Mouse (Mus musculus) kidney, adult 9 months (tissue): ENCODE data around the gene Zfand3.

Experiments
- DNase-seq: peaks from one replicate; pipeline ENCODE4 v3.0.0; 2022

The Zfand3 gene

DNA sequence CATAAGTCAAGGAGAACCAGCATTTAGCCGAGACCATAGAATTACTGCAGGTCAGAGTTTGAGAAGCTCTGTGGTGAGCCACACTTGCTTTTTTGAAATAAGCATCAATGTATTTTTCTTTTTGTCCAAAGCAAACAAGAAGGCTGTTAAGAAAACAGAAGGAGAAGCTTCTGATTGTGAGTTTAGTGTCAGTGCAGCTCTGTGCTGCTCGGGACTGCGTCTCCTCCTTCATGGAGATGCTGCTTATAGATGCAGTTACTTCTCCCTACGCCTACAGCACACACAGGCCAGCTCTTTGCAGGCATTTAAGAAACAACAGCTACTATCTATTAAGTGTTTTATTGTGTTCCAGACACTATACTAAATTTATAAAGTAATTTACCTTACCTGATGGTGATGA, 107.5 kb downstream of the Zfand3 start:
- no peak for DNase-seq

DNA sequence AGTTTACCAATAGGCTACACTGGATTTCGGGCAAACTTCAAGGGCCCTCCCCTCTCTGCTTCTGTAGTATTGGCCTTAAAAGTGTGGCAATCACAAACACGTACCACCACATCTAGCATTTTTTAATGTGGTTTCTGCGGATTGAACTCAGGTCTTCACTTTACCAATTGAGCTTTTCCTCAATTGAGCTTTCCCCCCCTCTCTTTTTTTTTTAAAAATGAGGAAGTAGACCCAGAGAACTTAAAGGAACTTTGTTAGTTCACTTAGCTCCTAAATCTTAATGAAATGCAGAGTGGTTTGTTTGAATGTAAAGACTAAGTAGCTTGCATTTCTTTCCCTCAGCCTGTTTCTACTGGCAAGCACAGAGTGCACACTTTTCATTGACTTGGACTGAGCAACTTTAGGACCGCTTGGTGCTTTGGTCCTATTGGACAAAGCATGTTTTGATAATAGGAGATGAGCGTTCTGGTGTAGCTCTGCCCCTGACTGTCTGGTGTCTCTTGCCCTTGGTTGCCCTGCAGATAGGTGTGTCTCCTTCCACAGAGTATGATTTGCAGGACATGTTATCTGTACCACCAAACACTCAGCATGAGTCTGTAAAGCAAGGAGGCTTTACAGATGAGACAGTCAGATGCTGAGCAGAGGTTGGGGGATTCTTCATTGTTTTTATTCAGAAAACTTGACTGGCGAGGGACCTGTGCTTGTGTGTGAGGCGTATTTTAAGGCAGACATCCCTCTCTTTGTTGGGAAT, 108.2 kb downstream of the Zfand3 start:
- no peak for DNase-seq

DNA sequence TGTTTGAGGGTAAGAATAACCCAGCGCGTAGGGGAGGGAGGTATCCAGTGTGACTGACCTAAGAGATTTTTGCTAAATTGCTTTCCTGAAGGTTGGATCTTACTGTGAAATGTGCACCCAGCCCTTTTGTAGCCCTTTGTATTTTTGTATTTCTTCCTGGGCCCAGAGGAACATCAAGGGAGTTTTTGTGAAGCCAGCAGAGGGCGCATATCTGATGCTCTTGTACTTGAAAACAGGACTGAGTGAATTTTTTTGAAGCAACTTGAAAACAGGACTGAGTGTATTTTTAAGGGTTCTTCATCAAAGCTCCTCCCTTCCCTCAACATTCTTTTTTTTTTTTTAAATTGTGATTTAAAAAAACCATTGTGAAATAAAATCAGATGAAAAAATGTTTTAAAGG, 110.2 kb downstream of the Zfand3 start:
- DNase-seq, result peak; percentile 53

DNA sequence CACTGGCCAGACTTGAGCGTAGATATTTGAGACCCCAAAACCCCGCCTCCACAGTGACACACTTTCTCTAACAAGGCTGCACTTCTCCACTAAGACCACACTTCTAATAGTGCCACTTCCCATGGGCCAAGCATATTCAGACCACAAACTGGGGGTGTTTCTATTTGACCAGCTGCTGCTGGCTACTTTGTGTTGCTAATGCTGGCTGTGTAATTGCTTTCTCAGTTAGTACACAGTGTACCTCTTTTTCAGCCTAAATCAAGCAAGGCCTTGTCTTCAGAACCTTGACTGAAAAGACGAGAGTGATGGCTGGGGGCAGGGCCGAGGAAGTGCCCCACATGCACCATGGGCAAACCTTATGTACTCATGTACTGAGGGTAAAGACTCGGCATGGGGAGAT, 111.7 kb downstream of the Zfand3 start:
- DNase-seq, result no peak

- DNase-seq, result no peak
Observed at GRCm38 (mm10) chr17:30118036-30118435, 113.5 kb downstream of the Zfand3 start.

- DNase-seq, result no peak
Observed at GRCm38 (mm10) chr17:30122278-30122677, 117.7 kb downstream of the Zfand3 start.

DNA sequence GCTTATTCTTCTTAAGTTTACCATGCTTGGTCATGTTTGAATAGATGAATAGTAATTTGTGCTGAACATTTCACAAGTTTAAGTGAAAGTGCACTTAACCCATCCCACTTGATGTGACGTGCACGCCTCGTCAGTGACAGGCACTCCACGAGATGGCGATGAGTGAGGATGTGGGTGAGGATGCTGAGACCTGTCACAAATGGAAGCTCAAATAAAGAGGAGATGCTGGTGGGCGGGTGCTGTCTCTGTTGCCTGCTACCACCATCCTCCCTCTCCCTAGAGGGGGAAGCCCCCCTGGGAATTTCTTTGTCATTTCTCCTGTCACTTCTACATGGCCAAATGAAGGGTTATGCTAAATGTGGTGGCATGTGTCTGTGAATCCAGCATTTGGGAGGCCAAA, 123.9 kb downstream of the Zfand3 start:
- DNase-seq, result no peak

DNA sequence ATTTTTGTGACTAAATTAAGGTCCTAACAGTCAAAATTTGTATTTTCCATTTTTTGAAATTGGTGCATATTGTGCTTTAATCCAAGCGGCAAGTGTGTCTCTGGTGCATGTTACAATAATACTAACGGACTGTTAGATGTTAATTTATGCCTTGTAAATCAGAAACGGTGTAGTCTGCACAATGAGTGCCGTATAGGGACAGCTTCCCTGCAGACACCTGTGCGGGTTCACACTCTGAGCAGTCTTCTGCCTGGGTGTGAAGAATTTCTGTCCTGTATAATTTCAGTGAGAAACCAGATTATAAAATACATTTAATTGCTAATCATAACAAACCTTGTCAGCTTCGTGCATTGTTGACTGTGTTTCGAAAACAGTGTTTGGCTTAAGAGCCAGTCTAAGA, 124.7 kb downstream of the Zfand3 start:
- no peak for DNase-seq

DNA sequence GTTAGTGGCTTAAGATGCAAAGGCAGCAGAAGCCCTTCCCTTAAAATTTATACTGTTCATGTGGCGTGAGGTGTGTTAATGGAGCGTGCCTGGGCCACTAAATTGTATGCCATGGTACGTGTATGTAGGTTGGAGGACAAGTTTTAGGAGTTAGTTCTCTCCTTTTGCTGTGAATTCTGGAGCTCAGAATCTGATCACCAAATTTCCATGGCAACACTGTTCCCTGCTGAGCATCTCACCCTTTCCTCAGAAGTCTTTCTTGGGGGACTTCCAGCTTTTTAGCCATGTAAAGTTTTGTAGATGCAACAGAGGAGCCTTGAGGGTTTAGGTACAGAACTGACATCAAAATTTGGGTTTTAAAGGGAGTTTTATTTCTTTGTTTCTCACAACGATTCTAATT, 125.8 kb downstream of the Zfand3 start:
- DNase-seq, result no peak

- no peak for DNase-seq
Observed at GRCm38 (mm10) chr17:30133641-30134040, 129.1 kb downstream of the Zfand3 start.

DNA sequence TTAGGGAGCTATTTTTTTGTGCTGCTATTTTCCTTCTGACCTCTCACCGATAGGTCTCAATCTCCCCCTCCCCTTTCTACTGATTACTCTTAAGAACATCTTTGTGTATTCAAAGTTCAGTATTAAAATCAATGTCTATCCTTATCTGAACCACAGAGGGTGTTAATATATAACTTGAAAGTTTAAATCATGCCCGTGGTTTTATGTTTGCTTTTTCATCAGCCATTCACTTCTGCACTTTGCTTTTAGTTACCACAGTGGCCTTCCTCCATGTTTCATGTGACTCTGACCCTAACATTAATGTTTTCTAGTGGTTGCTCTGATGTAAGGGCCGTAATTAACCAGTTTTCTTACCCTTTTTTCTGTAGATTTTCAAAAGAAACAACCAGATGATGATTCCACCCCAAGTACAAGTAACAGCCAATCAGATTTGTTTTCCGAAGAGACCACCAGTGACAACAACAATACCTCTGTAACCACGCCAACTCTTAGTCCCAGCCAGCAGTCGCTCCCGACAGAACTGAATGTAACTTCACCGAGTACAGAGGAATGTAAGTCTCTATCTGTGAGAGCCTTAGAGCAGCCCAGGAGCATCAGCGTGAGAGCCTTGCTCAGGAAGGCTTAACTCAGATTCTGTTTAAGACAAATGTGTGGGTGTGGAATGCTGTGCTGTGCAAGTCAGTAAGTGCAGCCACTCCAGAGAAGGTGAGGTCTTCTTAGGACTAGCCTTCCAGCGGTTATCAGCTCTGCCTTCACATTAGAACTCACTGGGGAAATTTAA, 130.6 kb downstream of the Zfand3 start:
- DNase-seq, result no peak

- peak; percentile 38 for DNase-seq
Observed at GRCm38 (mm10) chr17:30135890-30136289, 131.4 kb downstream of the Zfand3 start.

DNA sequence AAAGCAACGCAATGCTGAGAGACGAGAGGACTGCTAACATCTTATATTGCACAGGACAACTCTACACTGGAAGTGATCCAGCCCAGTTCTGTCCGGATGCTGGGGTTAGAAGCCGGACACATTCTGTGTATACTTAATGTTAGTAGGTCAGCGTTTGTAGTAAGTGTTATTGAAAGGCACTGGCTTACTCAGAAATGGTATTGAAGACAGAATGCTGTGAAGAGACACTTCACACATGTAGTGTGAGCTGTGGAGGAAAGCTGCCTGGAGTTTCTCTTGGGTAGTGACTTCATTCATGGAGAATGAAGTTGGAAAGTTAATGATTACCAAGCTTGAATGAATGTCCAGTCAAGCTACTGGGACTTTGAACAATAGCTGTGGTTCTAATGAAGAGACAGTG, 132.2 kb downstream of the Zfand3 start:
- DNase-seq, result peak; percentile 81

- no peak for DNase-seq
Observed at GRCm38 (mm10) chr17:30137115-30137514, 132.6 kb downstream of the Zfand3 start.

DNA sequence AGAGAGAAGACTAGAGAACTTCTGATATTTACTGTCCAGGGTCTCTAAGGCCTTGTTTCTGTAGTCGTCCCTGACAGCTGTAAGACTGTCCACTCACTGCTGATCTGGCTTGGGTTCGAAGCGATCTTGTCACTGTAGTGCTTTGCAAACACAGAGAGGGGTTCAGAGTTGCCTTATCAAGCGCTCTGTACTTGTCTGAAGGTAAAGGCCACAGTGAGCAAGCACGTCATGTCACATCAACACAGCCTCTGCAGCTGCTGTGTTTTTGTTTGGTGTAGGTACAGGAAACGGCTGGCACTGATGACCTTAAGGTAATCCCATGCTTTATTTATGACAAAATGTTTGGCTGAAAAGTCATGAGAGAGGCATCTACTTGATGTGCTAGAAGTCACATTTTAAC, 139.6 kb downstream of the Zfand3 start:
- DNase-seq, result no peak

GRCm38 (mm10) chr17:30145596-30146149, 141.1 kb downstream of the Zfand3 start:
- DNase-seq, result no peak

- DNase-seq, result no peak
Observed at GRCm38 (mm10) chr17:30146555-30146954, 142.0 kb downstream of the Zfand3 start.

GRCm38 (mm10) chr17:30147897-30148296, 143.4 kb downstream of the Zfand3 start:
- no peak for DNase-seq

DNA sequence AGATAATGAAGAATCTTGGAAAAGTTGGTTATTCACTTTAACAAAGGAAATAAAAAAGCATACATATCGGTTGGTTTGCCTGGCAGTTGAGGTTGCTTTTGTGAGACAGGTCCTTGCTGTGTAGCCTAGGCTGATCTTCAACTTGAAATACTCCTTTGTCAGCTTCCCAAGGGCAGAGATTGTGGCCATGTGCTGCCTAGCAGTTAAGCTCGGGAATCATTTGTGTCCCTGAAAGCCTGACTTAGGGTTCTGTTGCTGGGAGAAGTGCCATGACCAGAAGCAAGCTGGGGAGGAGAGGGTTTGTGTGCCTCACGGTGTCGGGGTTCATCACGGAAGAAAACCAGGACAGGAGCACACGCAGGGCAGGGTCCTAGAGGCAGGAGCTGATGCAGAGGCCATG, 143.8 kb downstream of the Zfand3 start:
- DNase-seq, result no peak

DNA sequence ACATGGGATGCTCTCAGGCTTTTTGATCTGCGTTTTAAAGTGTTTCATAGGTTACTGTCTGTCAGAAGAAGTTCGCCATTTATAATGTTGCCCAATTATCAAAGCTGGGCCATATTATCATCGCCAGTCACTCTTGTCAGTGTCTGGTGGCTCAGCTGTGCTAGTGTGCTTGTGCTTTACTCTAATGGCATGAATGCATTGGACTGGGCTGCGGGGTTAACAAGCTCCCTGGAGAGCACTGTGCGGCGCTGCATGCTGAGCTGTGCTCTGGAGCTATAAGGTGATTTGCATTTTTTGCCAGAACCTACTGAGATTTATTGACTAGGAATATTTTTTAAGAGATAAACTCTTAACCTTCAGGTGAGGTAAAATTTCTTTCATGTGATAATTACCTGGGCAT, 145.4 kb downstream of the Zfand3 start:
- no peak for DNase-seq

GRCm38 (mm10) chr17:30154144-30154543, 149.6 kb downstream of the Zfand3 start:
- DNase-seq, result no peak

- DNase-seq, result no peak
Observed at GRCm38 (mm10) chr17:30154861-30155260, 150.3 kb downstream of the Zfand3 start.

GRCm38 (mm10) chr17:30155411-30155925, 150.9 kb downstream of the Zfand3 start:
- no peak for DNase-seq
